Mouse (Mus musculus) lung, embryonic 16.5 days (tissue): ENCODE data around the gene Gm49405. TPM values are rescaled to one million over a fixed set of nuclear protein-coding genes. Genes with fewer than 3 reads are reported as not detected.
A peak's percentile ranks its signal among the peaks of the same experiment; 100 is the strongest.

Source experiments
- ATAC-seq: fragments of 200-750 bp; cut with Nextera tagmentation; 2 replicates; pipeline ENCODE4 v1.8.0; 2017; ENCODE audit warnings: low read depth, mild to moderate bottlenecking, moderate library complexity
- H3K27ac ChIP-seq: fragments of 300-500 bp; sonication (generic); 2 replicates; pipeline ENCODE4 v1.5.1; 2014; ENCODE audit warnings: mild to moderate bottlenecking, control low read depth, low read length
- H3K27me3 ChIP-seq: fragments of 300-500 bp; sonication (generic); 2 replicates; pipeline ENCODE4 v1.6.1; 2014; ENCODE audit warnings: low read depth, low read length, mixed read lengths; ENCODE audit not compliant: control insufficient read depth, insufficient read depth
- H3K36me3 ChIP-seq: fragments of 300-500 bp; sonication (generic); 2 replicates; pipeline ENCODE4 v1.6.1; 2014; ENCODE audit warnings: low read length; ENCODE audit not compliant: control insufficient read depth, insufficient read depth
- H3K4me1 ChIP-seq: fragments of 300-500 bp; sonication (generic); replicated peaks from 2 replicates; pipeline ENCODE4 v1.6.1; 2014; ENCODE audit warnings: low read length, mixed read lengths; ENCODE audit not compliant: control insufficient read depth, insufficient read depth
- H3K4me2 ChIP-seq: fragments of 300-500 bp; sonication (generic); 2 replicates; pipeline ENCODE4 v1.6.1; 2014; ENCODE audit warnings: low read depth, low read length, control low read depth
- H3K4me3 ChIP-seq: fragments of 300-500 bp; sonication (generic); 2 replicates; pipeline ENCODE4 v1.5.1; 2014; ENCODE audit warnings: mild to moderate bottlenecking, low read length, control low read depth
- H3K9ac ChIP-seq: fragments of 300-500 bp; sonication (generic); 2 replicates; pipeline ENCODE4 v1.6.1; 2014; ENCODE audit warnings: low read length, control low read depth
- H3K9me3 ChIP-seq: fragments of 300-500 bp; sonication (generic); 2 replicates; pipeline ENCODE4 v1.6.1; 2016; ENCODE audit warnings: low read length; ENCODE audit not compliant: control insufficient read depth
- WGBS: fragments of 180-500 bp; shearing (Covaris S2); extraction: QIAGEN DNeasy Blood & Tissue Kit; methylation state at CpG from one replicate; pipeline ENCODE4 v1.1.7; 2014; 5-methylcytosine and 5-hydroxymethylcytosine counted together
- polyA plus RNA-seq: library from polyadenylated mRNA; unstranded; fragments of >200 nt; fragmentation: Nextera tagmentation; extraction: Ambion mirVana; gene quantifications from 2 replicates; pipeline ENCODE4 v1.2.1, GENCODE M21; 2015

Gm49405 gene
- polyA plus RNA-seq, 1 experiment from 2014 or later, result 2.5 TPM

DNA sequence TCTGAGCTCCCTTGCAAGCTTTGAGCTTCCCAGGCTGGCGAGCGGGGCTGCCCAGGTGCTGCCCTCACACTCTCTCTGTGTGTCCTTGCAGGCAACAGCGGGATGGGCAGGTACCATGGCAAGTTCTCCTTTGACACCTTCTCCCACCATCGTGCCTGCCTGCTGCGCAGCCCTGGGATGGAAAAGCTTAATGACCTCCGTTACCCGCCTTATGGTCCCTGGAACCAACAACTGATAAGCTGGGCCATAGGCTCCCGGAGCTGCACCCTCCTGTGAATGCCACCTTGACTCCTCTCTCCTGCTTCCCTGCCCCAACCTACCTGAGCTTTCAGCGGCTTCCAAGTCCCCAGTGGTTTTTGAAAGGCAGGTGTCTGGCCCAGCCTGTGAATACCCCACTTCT is 19.5 kb upstream of the Gm49405 start:
- no peaks in the 10 kb centered on the region for H3K27me3 ChIP-seq
- ATAC-seq, result no peak
- WGBS, result 73% methylated on average over 9 of the region's 9 CpGs

GRCm38 (mm10) chr19:3983527-3984200 is 16.8 kb upstream of the Gm49405 start:
- H3K9ac ChIP-seq, result no peak overlapping the region

More for the DNA sequence above, 19.5 kb upstream of the Gm49405 start:
- H3K4me3 ChIP-seq, result no peak overlapping the region
- H3K36me3 ChIP-seq, result no peaks in the 10 kb centered on the region
- H3K27ac ChIP-seq, result no peak overlapping the region
- no peak overlapping the region for H3K4me2 ChIP-seq
- no peak overlapping the region for H3K9ac ChIP-seq
- H3K9me3 ChIP-seq, result no peaks in the 10 kb centered on the region
- H3K4me1 ChIP-seq, result peaks cover 5% of the 10 kb centered on the region; the same call in 1 of the 2 replicates

GRCm38 (mm10) chr19:3985261-3985681 is 15.2 kb upstream of the Gm49405 start:
- peak; percentile 48 for ATAC-seq
- Histone ChIP-seq H3K27me3 (no peaks in the 10 kb centered on the region), H3K4me3 (no peak overlapping the region), H3K9ac (peak overlapping the region; percentile 20; the same call in 1 of the 2 replicates), H3K27ac (peak overlapping the region; percentile 75), H3K36me3 (no peaks in the 10 kb centered on the region; the same call in 1 of the 2 replicates), H3K4me2 (no peak overlapping the region), H3K4me1 (peaks cover 16% of the 10 kb centered on the region), H3K9me3 (no peaks in the 10 kb centered on the region)
- WGBS, result 27% methylated on average over 8 of the region's 8 CpGs

More at GRCm38 (mm10) chr19:3983527-3984200, 16.8 kb upstream of the Gm49405 start:
- no peak for ATAC-seq
- peaks cover 16% of the 10 kb centered on the region for H3K4me1 ChIP-seq
- H3K36me3 ChIP-seq, result no peaks in the 10 kb centered on the region; the same call in 1 of the 2 replicates
- no peaks in the 10 kb centered on the region for H3K9me3 ChIP-seq
- no peak overlapping the region for H3K4me2 ChIP-seq
- H3K27me3 ChIP-seq, result no peaks in the 10 kb centered on the region
- H3K4me3 ChIP-seq, result no peak overlapping the region
- no peak overlapping the region for H3K27ac ChIP-seq
- 54% methylated on average over 9 of the region's 9 CpGs for WGBS

DNA sequence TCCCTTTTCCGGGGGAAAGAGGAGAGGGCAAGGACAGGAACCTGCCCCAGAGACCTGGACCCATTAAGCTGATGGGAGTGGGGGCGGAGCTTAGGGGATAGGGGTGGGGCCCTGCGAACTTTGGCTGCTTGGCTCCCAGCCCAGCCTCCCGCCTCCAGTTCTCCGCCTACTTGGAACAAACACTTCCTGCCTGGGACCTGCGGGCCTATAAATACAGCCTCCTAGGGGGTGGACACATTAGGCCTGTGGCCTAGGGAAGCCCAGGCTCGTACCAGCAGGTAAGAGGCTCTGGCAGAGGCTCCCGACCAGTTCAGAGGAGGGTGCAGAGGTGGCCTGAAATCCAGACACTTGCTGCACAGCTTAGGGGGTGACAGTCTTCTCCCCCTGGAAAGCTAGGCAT is 14.1 kb upstream of the Gm49405 start, which contains the start of gene Acy3:
Gene Acy3, plus strand, starts transcription at position 237 of the 400 bp plus-strand sequence.
- ATAC-seq, result peak; percentile 88
- Histone ChIP-seq H3K4me1 (peaks cover 16% of the 10 kb centered on the region), H3K9ac (peak within 1 kb of the TSS; percentile 66), H3K4me3 (peak within 1 kb of the TSS; percentile 16; the same call in 1 of the 2 replicates), H3K4me2 (peak within 1 kb of the TSS; percentile 47), H3K36me3 (no peaks in the 10 kb centered on the region; the same call in 1 of the 2 replicates), H3K27me3 (no peaks in the 10 kb centered on the region), H3K9me3 (no peaks in the 10 kb centered on the region), H3K27ac (peak within 1 kb of the TSS; percentile 74)
- 10% methylated on average over 8 of the region's 8 CpGs for WGBS

DNA sequence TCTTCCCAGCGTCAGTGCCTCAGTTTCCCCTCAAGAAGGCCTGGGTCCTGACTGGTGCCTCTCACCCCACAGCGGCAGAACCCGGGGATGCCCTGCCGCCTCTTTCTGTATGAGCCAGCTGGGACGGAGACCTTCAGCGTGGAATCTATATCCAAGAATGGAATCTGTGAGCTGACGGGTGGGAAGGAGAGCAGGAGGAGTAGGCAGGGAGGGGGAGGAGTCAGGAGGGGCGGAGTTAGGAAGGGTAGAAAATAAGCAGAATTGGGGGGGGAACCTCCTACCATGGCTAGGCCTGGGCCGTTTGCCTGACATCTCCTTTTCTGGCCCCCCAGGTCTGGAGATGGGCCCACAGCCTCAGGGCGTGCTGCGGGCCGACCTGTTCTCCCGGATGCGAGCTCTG is 12.4 kb upstream of the Gm49405 start:
- no peak overlapping the region for H3K4me3 ChIP-seq
- WGBS, result 85% methylated on average over 14 of the region's 14 CpGs
- H3K9me3 ChIP-seq, result no peaks in the 10 kb centered on the region
- ATAC-seq, result no peak
- H3K4me1 ChIP-seq, result peaks cover 16% of the 10 kb centered on the region
- no peak overlapping the region for H3K4me2 ChIP-seq
- H3K27ac ChIP-seq, result no peak overlapping the region
- no peaks in the 10 kb centered on the region for H3K27me3 ChIP-seq
- no peaks in the 10 kb centered on the region; the same call in 1 of the 2 replicates for H3K36me3 ChIP-seq
- no peak overlapping the region for H3K9ac ChIP-seq

- H3K9ac ChIP-seq, result no peak overlapping the region
- H3K4me2 ChIP-seq, result no peak overlapping the region
- no peaks in the 10 kb centered on the region for H3K9me3 ChIP-seq
- no peaks in the 10 kb centered on the region; the same call in 1 of the 2 replicates for H3K36me3 ChIP-seq
- WGBS, result 88% methylated on average over 4 of the region's 4 CpGs
- no peak for ATAC-seq
- peaks cover 16% of the 10 kb centered on the region for H3K4me1 ChIP-seq
- H3K27me3 ChIP-seq, result no peaks in the 10 kb centered on the region
- H3K4me3 ChIP-seq, result no peak overlapping the region
- no peak overlapping the region for H3K27ac ChIP-seq
Observed at GRCm38 (mm10) chr19:3988750-3989149, 11.7 kb upstream of the Gm49405 start.

GRCm38 (mm10) chr19:3990804-3991203 is 9.6 kb upstream of the Gm49405 start:
- Histone ChIP-seq H3K27ac (no peak overlapping the region), H3K4me1 (peaks cover 14% of the 10 kb centered on the region), H3K9me3 (no peaks in the 10 kb centered on the region), H3K27me3 (no peaks in the 10 kb centered on the region), H3K4me3 (no peak overlapping the region), H3K36me3 (no peaks in the 10 kb centered on the region; the same call in 1 of the 2 replicates), H3K4me2 (no peak overlapping the region), H3K9ac (no peak overlapping the region; the same call in 1 of the 2 replicates)
- no peak for ATAC-seq
- 26% methylated on average over 6 of the region's 6 CpGs for WGBS

GRCm38 (mm10) chr19:3991562-3991961 is 8.9 kb upstream of the Gm49405 start:
- no peak overlapping the region for H3K4me3 ChIP-seq
- no peak for ATAC-seq
- H3K27ac ChIP-seq, result no peak overlapping the region
- WGBS, result 85% methylated on average over 3 of the region's 3 CpGs
- H3K4me1 ChIP-seq, result peaks cover 10% of the 10 kb centered on the region
- H3K36me3 ChIP-seq, result no peaks in the 10 kb centered on the region; the same call in 1 of the 2 replicates
- no peaks in the 10 kb centered on the region for H3K27me3 ChIP-seq
- no peak overlapping the region for H3K4me2 ChIP-seq
- H3K9ac ChIP-seq, result no peak overlapping the region
- no peaks in the 10 kb centered on the region for H3K9me3 ChIP-seq

- Histone ChIP-seq H3K9me3 (no peaks in the 10 kb centered on the region), H3K27ac (no peak overlapping the region), H3K4me1 (peaks cover 6% of the 10 kb centered on the region), H3K4me3 (no peak overlapping the region), H3K27me3 (no peaks in the 10 kb centered on the region), H3K36me3 (no peaks in the 10 kb centered on the region; the same call in 1 of the 2 replicates), H3K9ac (no peak overlapping the region), H3K4me2 (no peak overlapping the region)
- 80% methylated on average over 3 of the region's 3 CpGs for WGBS
- no peak for ATAC-seq
Observed at GRCm38 (mm10) chr19:3991966-3992365, 8.5 kb upstream of the Gm49405 start.
